Mouse (Mus musculus): Measurements from ENCODE around the gene Col4a1.

The Col4a1 gene

GRCm38 (mm10) chr8:11266471-11266870 is 46.2 kb downstream of the Col4a1 start:
- WGBS: 93% methylated on average over 2 of the region's 2 CpGs

- WGBS: 89% methylated on average over 3 of the region's 3 CpGs
These were observed 46.7 kb downstream of the Col4a1 start for GRCm38 (mm10) chr8:11265971-11266370.

- 88% methylated on average over 6 of the region's 6 CpGs for WGBS
These were observed 48.8 kb downstream of the Col4a1 start for GRCm38 (mm10) chr8:11263848-11264247.

GRCm38 (mm10) chr8:11262031-11262735 is 50.4 kb downstream of the Col4a1 start:
- WGBS: 57% methylated on average over 15 of the region's 15 CpGs

- WGBS: 57% methylated on average over 10 of the region's 10 CpGs
These were observed 52.6 kb downstream of the Col4a1 start for GRCm38 (mm10) chr8:11259832-11260615.

- WGBS: 89% methylated on average over 2 of the region's 2 CpGs
These were observed 54.0 kb downstream of the Col4a1 start for GRCm38 (mm10) chr8:11258517-11259136.

GRCm38 (mm10) chr8:11257079-11258017 is 55.3 kb downstream of the Col4a1 start:
- 68% methylated on average over 13 of the region's 13 CpGs for WGBS

- WGBS: 78% methylated on average over 7 of the region's 7 CpGs
These were observed 56.2 kb downstream of the Col4a1 start for GRCm38 (mm10) chr8:11256405-11256804.

GRCm38 (mm10) chr8:11255680-11256079 is 56.9 kb downstream of the Col4a1 start:
- 82% methylated on average over 7 of the region's 7 CpGs for WGBS

GRCm38 (mm10) chr8:11254914-11255530 is 57.6 kb downstream of the Col4a1 start:
- 89% methylated on average over 10 of the region's 10 CpGs for WGBS

GRCm38 (mm10) chr8:11254510-11254909 is 58.1 kb downstream of the Col4a1 start:
- WGBS: 66% methylated on average over 2 of the region's 2 CpGs

GRCm38 (mm10) chr8:11253556-11253955 is 59.1 kb downstream of the Col4a1 start:
- WGBS: 84% methylated on average over 1 of the region's 1 CpGs

GRCm38 (mm10) chr8:11253041-11253440 is 59.6 kb downstream of the Col4a1 start:
- 62% methylated on average over 10 of the region's 10 CpGs for WGBS

- WGBS: 73% methylated on average over 7 of the region's 7 CpGs
These were observed 60.3 kb downstream of the Col4a1 start for GRCm38 (mm10) chr8:11252235-11252774.

- WGBS: 60% methylated on average over 8 of the region's 8 CpGs
These were observed 62.5 kb downstream of the Col4a1 start for GRCm38 (mm10) chr8:11250149-11250548.

- WGBS: 41% methylated on average over 7 of the region's 7 CpGs
These were observed 63.0 kb downstream of the Col4a1 start for GRCm38 (mm10) chr8:11249541-11250058.

GRCm38 (mm10) chr8:11248712-11249111 is 63.9 kb downstream of the Col4a1 start:
- 81% methylated on average over 7 of the region's 7 CpGs for WGBS

GRCm38 (mm10) chr8:11241488-11241887 is 71.1 kb downstream of the Col4a1 start:
- WGBS: 50% methylated on average over 2 of the region's 2 CpGs

- WGBS: 68% methylated on average over 6 of the region's 6 CpGs
These were observed 77.8 kb downstream of the Col4a1 start for GRCm38 (mm10) chr8:11234879-11235210.

GRCm38 (mm10) chr8:11234151-11234878 is 78.3 kb downstream of the Col4a1 start:
- WGBS: 78% methylated on average over 10 of the region's 10 CpGs

Measured in cerebral cortex, adult 2 months (tissue).